Mouse (Mus musculus): ENCODE measurements around the gene Gm11127. TPM values are rescaled to one million over a fixed set of nuclear protein-coding genes. Genes with fewer than 3 reads are reported as not detected.
"Not testable (repeated sequence)": the region's sequence is repeated elsewhere in the genome, so short reads cannot be mapped to it uniquely, and the experiment has no call there.

The Gm11127 gene
- polyA plus RNA-seq (2011; ENCODE audit: insufficient read length, low read depth, missing spikeins): not detected in 2 replicates

DNA sequence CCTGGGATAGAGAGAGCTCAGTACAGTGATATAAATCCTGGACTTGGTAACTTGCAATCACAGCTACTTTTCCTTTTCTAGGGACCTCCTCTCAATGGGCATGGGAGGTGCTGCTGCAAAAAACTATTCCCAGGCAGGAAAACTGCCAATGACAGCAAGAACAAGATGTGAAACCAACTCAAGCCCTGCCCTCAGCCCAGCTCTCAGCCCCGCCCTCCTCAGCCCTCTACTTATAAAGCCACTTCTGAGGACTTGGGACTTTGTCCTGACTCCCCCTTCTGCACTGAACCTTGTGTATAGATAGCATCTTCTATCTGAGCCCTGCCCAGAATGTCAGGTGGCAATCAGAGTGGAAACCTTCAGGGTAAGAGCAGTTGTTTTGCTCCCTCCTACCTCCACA is at the start of gene Gm11127:
TSS of gene Gm11127 (minus strand) at position 10 of the 400 bp plus-strand sequence.
- not testable (repeated sequence) for H3K27ac ChIP-seq (ENCODE audit: insufficient read depth, low read length); H3K4me1 ChIP-seq (ENCODE audit: control insufficient read depth, insufficient read depth, low read length); H3K4me3 ChIP-seq (ENCODE audit: insufficient read depth, low read length)

DNA sequence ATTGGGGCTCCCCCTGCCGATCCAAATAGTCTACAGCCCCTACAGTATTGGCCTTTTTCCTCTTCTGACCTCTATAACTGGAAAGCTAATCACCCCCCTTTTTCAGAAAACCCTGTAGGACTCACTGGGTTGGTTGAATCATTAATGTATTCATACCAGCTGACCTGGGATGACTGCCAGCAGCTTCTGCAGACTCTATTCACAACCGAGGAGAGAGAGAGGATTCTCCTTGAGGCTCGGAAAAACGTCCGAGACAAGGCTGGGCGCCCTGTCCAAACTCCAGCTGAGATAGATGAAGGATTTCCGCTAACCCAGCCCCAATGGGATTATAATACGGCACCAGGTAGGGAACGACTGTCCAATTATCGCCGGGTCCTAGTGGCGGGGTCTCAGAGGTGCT is 43.9 kb upstream of the Gm11127 start:
- not testable (repeated sequence) for H3K4me3 ChIP-seq (ENCODE audit: insufficient read depth, low read length); H3K27ac ChIP-seq (ENCODE audit: insufficient read depth, low read length)

DNA sequence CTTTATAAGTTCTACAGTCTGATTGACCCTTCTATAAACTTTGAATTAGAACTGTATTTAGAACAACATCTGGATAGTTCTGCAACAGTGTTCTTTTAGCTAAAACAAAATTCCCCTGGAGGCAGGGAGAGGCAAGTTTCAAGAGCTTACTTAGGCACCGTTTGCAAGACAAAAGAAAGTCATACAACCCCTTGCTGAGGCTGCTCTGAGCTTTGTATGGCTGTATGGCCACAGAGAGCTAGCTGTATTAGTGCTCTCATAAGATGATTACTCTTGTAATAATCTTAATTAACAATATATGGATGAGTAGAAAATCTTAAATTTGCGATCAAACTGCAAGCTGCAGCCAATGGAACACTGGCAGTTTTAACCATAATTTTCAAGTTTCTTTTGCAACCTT is 41.4 kb upstream of the Gm11127 start:
- not testable (repeated sequence) for H3K4me3 ChIP-seq (ENCODE audit: insufficient read depth, low read length); H3K27ac ChIP-seq (ENCODE audit: insufficient read depth, low read length); H3K4me1 ChIP-seq (ENCODE audit: control insufficient read depth, insufficient read depth, low read length)

More for the DNA sequence above, 43.9 kb upstream of the Gm11127 start:
- H3K4me1 ChIP-seq (ENCODE audit: control insufficient read depth, insufficient read depth, low read length): not testable (repeated sequence)

DNA sequence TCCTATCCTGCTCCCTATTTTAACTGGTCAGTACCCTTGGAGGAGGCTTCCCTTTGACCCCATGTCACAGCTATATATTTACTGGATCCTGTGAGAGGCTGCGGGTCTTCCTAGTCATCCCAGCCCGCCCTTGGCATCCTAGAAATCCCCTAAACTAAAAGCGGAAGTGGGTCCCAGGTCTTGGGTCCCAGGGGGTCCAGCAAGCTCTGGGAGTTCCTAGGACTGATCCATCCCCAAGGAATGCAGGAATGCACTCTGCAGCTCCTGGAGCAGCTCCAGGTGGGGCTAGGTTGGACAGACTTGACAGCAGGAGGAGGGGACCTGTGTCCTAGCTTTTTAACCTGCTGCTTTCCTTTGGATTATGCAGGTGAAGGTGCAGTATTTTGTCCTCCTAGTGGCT is 35.8 kb upstream of the Gm11127 start:
- Histone ChIP-seq H3K4me3 (ENCODE audit: insufficient read depth, low read length) (no peak overlapping the region), H3K27ac (ENCODE audit: insufficient read depth, low read length) (no peak overlapping the region), H3K4me1 (ENCODE audit: control insufficient read depth, insufficient read depth, low read length) (no peaks in the 10 kb centered on the region)
- TF ChIP-seq POLR2A (IDR thresholded peaks at IDR 0.05; ENCODE audit: low read depth, low read length) (no peak), CTCF (IDR thresholded peaks at IDR 0.05; ENCODE audit: borderline replicate concordance, insufficient read depth, low read length) (no peak)

DNA sequence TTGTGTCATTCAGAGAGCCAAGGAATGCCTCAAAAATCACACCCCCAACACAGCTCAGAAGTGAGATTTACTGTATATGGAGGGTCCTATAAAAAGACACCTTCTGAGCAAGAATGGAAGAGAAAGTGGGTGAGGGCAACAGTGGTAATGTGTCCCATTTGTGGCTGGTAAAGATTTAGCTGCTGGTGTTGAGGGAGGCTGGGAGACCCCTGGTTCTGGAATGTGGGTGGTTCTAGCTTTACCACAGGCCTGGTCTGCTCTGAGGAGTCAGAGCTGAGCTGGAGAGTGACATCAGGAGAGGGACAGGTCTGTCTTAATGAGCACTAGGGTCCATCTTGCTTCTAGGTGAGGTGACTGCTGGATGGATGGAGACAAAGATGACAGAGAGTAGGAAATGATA is 34.3 kb upstream of the Gm11127 start:
- H3K27ac ChIP-seq (ENCODE audit: insufficient read depth, low read length); H3K4me1 ChIP-seq (ENCODE audit: control insufficient read depth, insufficient read depth, low read length); H3K4me3 ChIP-seq (ENCODE audit: insufficient read depth, low read length): not testable (repeated sequence)

DNA sequence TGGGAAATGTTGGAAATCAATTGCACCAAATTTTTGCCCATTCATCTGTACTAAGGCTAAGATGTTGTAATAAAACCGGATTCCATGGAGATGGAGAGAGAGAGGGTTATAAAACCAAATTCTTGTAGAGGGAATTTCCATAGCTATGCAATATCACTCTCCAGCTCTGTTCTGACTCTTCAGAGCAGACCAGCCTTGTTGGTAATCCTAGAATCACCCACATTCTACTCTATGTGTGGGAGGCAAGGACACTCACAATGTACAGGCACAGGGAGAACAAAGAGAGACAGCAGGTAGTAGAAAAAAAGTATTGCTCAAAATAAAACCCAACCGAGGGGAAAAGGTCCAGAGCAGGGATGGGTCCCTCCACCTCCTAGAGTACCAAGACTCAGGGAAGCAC is 33.8 kb upstream of the Gm11127 start:
- not testable (repeated sequence) for H3K4me3 ChIP-seq (ENCODE audit: insufficient read depth, low read length); H3K4me1 ChIP-seq (ENCODE audit: control insufficient read depth, insufficient read depth, low read length); H3K27ac ChIP-seq (ENCODE audit: insufficient read depth, low read length)

DNA sequence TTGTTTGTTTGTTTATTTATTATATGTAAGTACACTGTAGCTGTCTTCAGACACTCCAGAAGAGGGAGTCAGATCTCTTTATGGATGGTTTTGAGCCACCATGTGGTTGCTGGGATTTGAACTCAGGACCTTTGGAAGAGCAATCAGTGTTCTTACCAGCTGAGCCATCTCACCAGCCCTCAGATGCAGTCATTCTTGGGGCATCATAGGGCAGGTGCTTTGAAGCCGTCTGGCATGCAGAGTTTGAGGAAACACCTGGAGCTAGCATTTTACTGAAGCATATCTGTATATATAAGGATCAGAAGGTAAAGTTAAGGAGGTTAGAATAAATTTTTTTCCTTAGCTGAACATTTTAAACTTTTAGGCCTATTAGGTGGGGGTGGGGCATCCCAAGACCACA is 27.8 kb upstream of the Gm11127 start:
- H3K4me3 ChIP-seq (ENCODE audit: insufficient read depth, low read length): not testable (repeated sequence)

DNA sequence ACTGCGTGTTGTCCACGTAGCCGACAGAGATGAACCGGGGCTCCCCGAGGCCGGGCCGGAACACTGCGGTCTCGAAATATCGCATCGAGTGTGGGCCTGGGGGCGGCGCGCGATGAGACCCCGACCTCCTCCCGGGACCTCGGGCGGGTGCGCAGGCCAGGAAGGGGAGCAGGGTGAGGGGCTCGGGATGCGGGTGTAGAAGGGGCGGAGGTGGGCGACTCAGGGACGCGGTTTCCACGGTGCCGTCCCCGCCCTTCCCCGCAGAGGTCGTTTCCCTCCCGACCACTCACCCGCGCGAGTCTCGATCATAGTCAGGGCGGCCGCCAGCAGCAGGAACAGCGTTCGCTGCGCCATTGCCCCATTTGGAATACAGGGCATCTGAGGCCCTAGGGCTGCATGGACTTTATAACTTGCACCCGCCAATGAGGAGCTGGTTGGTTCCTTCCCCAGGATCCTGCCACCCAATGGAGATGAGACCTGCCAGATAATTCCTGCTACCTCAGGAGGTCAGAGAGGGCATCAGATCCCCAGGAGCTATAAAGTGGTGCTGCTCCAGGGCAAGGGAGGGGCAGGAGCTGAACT is 25.8 kb upstream of the Gm11127 start:
- Histone ChIP-seq H3K4me1 (ENCODE audit: control insufficient read depth, insufficient read depth, low read length) (no peaks in the 10 kb centered on the region), H3K27ac (ENCODE audit: insufficient read depth, low read length) (no peak overlapping the region), H3K4me3 (ENCODE audit: insufficient read depth, low read length) (peak overlapping the region; percentile 48)
- no peak for TF ChIP-seq POLR2A (IDR thresholded peaks at IDR 0.05; ENCODE audit: low read depth, low read length)
- no peak for TF ChIP-seq CTCF (IDR thresholded peaks at IDR 0.05; ENCODE audit: borderline replicate concordance, insufficient read depth, low read length)

More for the DNA sequence above, 27.8 kb upstream of the Gm11127 start:
- H3K4me1 ChIP-seq (ENCODE audit: control insufficient read depth, insufficient read depth, low read length); H3K27ac ChIP-seq (ENCODE audit: insufficient read depth, low read length): not testable (repeated sequence)

DNA sequence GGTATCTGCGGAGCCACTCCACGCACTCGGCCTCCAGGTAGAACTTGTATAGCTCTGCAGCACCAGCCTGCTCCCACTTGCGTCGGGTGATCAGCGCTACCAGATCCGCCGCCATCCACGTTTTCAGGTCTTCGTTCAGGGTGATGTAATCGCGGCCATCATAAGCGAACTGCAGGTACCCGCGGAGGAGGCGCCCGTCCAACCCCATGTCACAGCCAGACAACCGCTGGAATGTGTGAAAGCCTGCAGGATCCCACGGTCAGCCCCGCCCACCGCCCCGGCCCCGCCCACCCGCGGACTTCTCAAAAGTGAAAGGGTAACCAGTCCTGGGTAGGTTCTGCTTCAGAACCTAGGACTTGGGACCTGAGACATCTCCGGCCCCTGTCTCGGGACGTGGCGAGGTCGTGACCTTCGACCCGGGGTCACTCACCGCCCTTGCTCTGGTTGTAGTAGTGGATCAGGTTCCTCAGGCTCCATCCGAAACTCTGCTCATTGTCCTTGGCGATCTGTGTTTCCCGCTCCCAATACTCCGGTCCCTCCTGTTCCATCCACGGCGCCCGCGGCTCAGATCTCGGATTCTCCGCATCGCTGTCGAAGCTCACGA is 25.2 kb upstream of the Gm11127 start:
- TF ChIP-seq CTCF (IDR thresholded peaks at IDR 0.05; ENCODE audit: borderline replicate concordance, insufficient read depth, low read length): no peak
- no peak for TF ChIP-seq POLR2A (IDR thresholded peaks at IDR 0.05; ENCODE audit: low read depth, low read length)
- Histone ChIP-seq H3K27ac (ENCODE audit: insufficient read depth, low read length) (no peak overlapping the region), H3K4me1 (ENCODE audit: control insufficient read depth, insufficient read depth, low read length) (no peaks in the 10 kb centered on the region), H3K4me3 (ENCODE audit: insufficient read depth, low read length) (peak overlapping the region; percentile 48)

DNA sequence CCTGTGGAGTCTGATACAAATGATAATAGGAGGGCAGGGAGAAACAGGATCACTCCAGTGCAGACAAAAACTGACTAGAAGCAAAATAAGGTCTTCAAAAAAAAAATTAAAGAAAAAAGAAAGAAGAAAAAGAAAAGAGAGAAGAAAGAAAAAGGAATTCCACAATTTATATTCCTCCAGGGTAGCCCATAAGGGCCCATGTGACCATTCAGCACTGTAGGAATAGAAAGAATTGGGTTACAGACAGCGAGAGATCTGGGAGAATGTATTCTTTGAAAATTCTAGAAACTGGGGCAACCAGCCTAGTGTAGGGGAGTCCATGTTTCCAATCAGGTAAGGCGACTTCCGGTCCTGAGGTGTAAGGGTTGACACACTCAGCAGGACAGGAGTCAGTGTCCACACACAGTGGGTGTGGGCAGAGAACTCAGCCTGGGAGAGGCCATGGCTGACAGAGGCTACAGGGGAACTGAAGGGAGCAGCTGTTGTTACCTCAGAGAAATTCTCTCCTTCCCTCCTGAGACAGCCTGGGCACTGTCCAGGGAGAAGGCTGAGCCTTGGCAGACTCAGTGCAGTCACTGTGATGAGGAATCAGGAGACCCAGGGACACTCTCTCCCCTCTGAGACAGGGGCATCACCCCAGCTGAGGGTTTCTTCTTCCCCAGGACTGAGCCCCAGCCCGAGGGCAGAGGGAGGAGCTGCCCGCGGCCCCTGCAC is 24.5 kb upstream of the Gm11127 start:
- not testable (repeated sequence) for H3K4me1 ChIP-seq (ENCODE audit: control insufficient read depth, insufficient read depth, low read length); H3K27ac ChIP-seq (ENCODE audit: insufficient read depth, low read length)
- H3K4me3 ChIP-seq (ENCODE audit: insufficient read depth, low read length): peak overlapping the region; percentile 34; the same call in 1 of the 2 replicates

DNA sequence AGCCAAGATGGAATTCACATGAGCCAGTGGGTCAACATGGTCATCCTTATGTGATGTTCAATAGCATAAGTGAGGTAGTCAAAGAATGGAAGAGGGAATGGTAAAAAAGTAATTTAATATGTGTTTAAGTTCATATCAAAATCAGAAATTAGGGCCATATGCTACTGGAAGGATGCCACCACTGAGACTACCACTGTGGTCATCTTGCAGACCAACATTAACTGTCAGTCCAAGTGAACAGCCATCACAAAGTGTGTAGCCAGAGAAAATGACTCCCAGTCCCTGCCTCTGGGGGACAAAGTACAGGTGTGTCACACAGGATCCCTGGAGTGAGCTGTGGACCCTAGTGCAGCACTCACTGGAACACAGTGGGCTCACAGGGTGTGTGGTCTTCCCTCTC is 23.7 kb upstream of the Gm11127 start:
- not testable (repeated sequence) for H3K27ac ChIP-seq (ENCODE audit: insufficient read depth, low read length); H3K4me3 ChIP-seq (ENCODE audit: insufficient read depth, low read length); H3K4me1 ChIP-seq (ENCODE audit: control insufficient read depth, insufficient read depth, low read length)
